Mouse (Mus musculus): Measurements from ENCODE around the gene Git2. TPM values are rescaled to one million over a fixed set of nuclear protein-coding genes. Genes with fewer than 3 reads are reported as not detected.
A peak's percentile ranks its signal among the peaks of the same experiment; 100 is the strongest.

The Git2 gene
- polyA plus RNA-seq (2014; fragmentation: Nextera tagmentation; extraction: Ambion mirVana), result 29.1 and 36.3 TPM in 2 replicates

GRCm38 (mm10) chr5:114775056-114775979 lies at the start of gene Git2:
Gene Git2, minus strand, starts transcription at chr5:114775517.
- Histone ChIP-seq H3K4me3 (ENCODE audit: low read depth, low read length) (peak within 1 kb of the TSS; percentile 100), H3K36me3 (ENCODE audit: control insufficient read depth, insufficient read depth, low read length) (no peaks in the 10 kb centered on the region), H3K27ac (ENCODE audit: low read depth, low read length) (peak within 1 kb of the TSS; percentile 95), H3K4me1 (ENCODE audit: control insufficient read depth, insufficient read depth, low read length) (peaks cover 17% of the 10 kb centered on the region), H3K9me3 (replicated peaks; ENCODE audit: control insufficient read depth, low read length) (no peaks in the 10 kb centered on the region), H3K9ac (ENCODE audit: low read length) (peak within 1 kb of the TSS; percentile 95), H3K27me3 (replicated peaks; ENCODE audit: control insufficient read depth, insufficient read depth, low read length) (no peaks in the 10 kb centered on the region), H3K4me2 (ENCODE audit: low read length) (peak within 1 kb of the TSS; percentile 92)
- WGBS, result under 1% methylated on average over 47 of the region's 63 CpGs
- ATAC-seq, result peak; percentile 1; the same call in 1 of the 2 replicates
- DNase-seq (ENCODE audit: low spot score), result peak; percentile 45

- WGBS, result 15% methylated on average over 9 of the region's 9 CpGs
- Histone ChIP-seq H3K9ac (ENCODE audit: low read length) (no peak overlapping the region), H3K9me3 (replicated peaks; ENCODE audit: control insufficient read depth, low read length) (no peaks in the 10 kb centered on the region), H3K4me3 (ENCODE audit: low read depth, low read length) (no peak overlapping the region), H3K4me2 (ENCODE audit: low read length) (peak overlapping the region; percentile 16; the same call in 1 of the 2 replicates), H3K36me3 (ENCODE audit: control insufficient read depth, insufficient read depth, low read length) (no peaks in the 10 kb centered on the region), H3K27ac (ENCODE audit: low read depth, low read length) (no peak overlapping the region), H3K27me3 (replicated peaks; ENCODE audit: control insufficient read depth, insufficient read depth, low read length) (no peaks in the 10 kb centered on the region), H3K4me1 (ENCODE audit: control insufficient read depth, insufficient read depth, low read length) (no peaks in the 10 kb centered on the region)
- ATAC-seq, result no peak
- DNase-seq (ENCODE audit: low spot score), result peak; percentile 48
These were observed 48.9 kb upstream of the Git2 start for GRCm38 (mm10) chr5:114824197-114824596.

GRCm38 (mm10) chr5:114822796-114823688 lies 47.7 kb upstream of the Git2 start, which contains the start of gene 1500011B03Rik:
Gene 1500011B03Rik, minus strand, starts transcription at chr5:114823468.
- Histone ChIP-seq H3K4me2 (ENCODE audit: low read length) (peak within 1 kb of the TSS; percentile 52), H3K27ac (ENCODE audit: low read depth, low read length) (peak within 1 kb of the TSS; percentile 78), H3K27me3 (replicated peaks; ENCODE audit: control insufficient read depth, insufficient read depth, low read length) (no peaks in the 10 kb centered on the region), H3K9me3 (replicated peaks; ENCODE audit: control insufficient read depth, low read length) (no peaks in the 10 kb centered on the region), H3K4me1 (ENCODE audit: control insufficient read depth, insufficient read depth, low read length) (no peaks in the 10 kb centered on the region), H3K4me3 (ENCODE audit: low read depth, low read length) (peak within 1 kb of the TSS; percentile 65), H3K36me3 (ENCODE audit: control insufficient read depth, insufficient read depth, low read length) (no peaks in the 10 kb centered on the region), H3K9ac (ENCODE audit: low read length) (peak within 1 kb of the TSS; percentile 81)
- 8% methylated on average over 53 of the region's 53 CpGs for WGBS
- DNase-seq (ENCODE audit: low spot score) (peak; percentile 94), ATAC-seq (peak; percentile 92)

- ATAC-seq, result no peak
- H3K9ac ChIP-seq (ENCODE audit: low read length), result no peak overlapping the region
- DNase-seq (ENCODE audit: low spot score), result no peak
- no peak overlapping the region for H3K4me3 ChIP-seq (ENCODE audit: low read depth, low read length)
- H3K36me3 ChIP-seq (ENCODE audit: control insufficient read depth, insufficient read depth, low read length), result no peaks in the 10 kb centered on the region
- WGBS, result 71% methylated on average over 11 of the region's 11 CpGs
- no peak overlapping the region for H3K27ac ChIP-seq (ENCODE audit: low read depth, low read length)
- H3K27me3 ChIP-seq (replicated peaks; ENCODE audit: control insufficient read depth, insufficient read depth, low read length), result no peaks in the 10 kb centered on the region
- H3K4me2 ChIP-seq (ENCODE audit: low read length), result no peak overlapping the region
- no peaks in the 10 kb centered on the region for H3K4me1 ChIP-seq (ENCODE audit: control insufficient read depth, insufficient read depth, low read length)
- H3K9me3 ChIP-seq (replicated peaks; ENCODE audit: control insufficient read depth, low read length), result no peaks in the 10 kb centered on the region
These were observed 42.8 kb upstream of the Git2 start for GRCm38 (mm10) chr5:114818124-114818523.

GRCm38 (mm10) chr5:114816599-114816998 lies 41.3 kb upstream of the Git2 start:
- 63% methylated on average over 6 of the region's 6 CpGs for WGBS
- H3K9me3 ChIP-seq (replicated peaks; ENCODE audit: control insufficient read depth, low read length), result no peaks in the 10 kb centered on the region
- DNase-seq (ENCODE audit: low spot score), result no peak
- H3K4me2 ChIP-seq (ENCODE audit: low read length), result no peak overlapping the region
- H3K4me1 ChIP-seq (ENCODE audit: control insufficient read depth, insufficient read depth, low read length), result 0 out of 2 replicates have a peak, but pooled peaks cover 9% of the 10 kb centered on the region
- H3K9ac ChIP-seq (ENCODE audit: low read length), result no peak overlapping the region
- no peak for ATAC-seq
- no peaks in the 10 kb centered on the region for H3K27me3 ChIP-seq (replicated peaks; ENCODE audit: control insufficient read depth, insufficient read depth, low read length)
- H3K27ac ChIP-seq (ENCODE audit: low read depth, low read length), result no peak overlapping the region
- 0 out of 2 replicates have a peak, but pooled peaks cover under 1% of the 10 kb centered on the region for H3K36me3 ChIP-seq (ENCODE audit: control insufficient read depth, insufficient read depth, low read length)
- H3K4me3 ChIP-seq (ENCODE audit: low read depth, low read length), result no peak overlapping the region

- peak; percentile 96 for DNase-seq (ENCODE audit: low spot score)
- ATAC-seq, result peak; percentile 99
- H3K4me3 ChIP-seq (ENCODE audit: low read depth, low read length), result peak overlapping the region; percentile 78
- H3K27me3 ChIP-seq (replicated peaks; ENCODE audit: control insufficient read depth, insufficient read depth, low read length), result no peaks in the 10 kb centered on the region
- H3K27ac ChIP-seq (ENCODE audit: low read depth, low read length), result peak overlapping the region; percentile 97
- H3K36me3 ChIP-seq (ENCODE audit: control insufficient read depth, insufficient read depth, low read length), result peaks cover 13% of the 10 kb centered on the region
- peak overlapping the region; percentile 91 for H3K9ac ChIP-seq (ENCODE audit: low read length)
- no peaks in the 10 kb centered on the region for H3K9me3 ChIP-seq (replicated peaks; ENCODE audit: control insufficient read depth, low read length)
- 1% methylated on average over 50 of the region's 50 CpGs for WGBS
- H3K4me1 ChIP-seq (ENCODE audit: control insufficient read depth, insufficient read depth, low read length), result 0 out of 2 replicates have a peak, but pooled peaks cover 9% of the 10 kb centered on the region
- H3K4me2 ChIP-seq (ENCODE audit: low read length), result peak overlapping the region; percentile 64
These were observed 38.3 kb upstream of the Git2 start for GRCm38 (mm10) chr5:114813525-114814181.

- DNase-seq (ENCODE audit: low spot score), result no peak
- Histone ChIP-seq H3K9me3 (replicated peaks; ENCODE audit: control insufficient read depth, low read length) (no peaks in the 10 kb centered on the region), H3K27me3 (replicated peaks; ENCODE audit: control insufficient read depth, insufficient read depth, low read length) (no peaks in the 10 kb centered on the region), H3K27ac (ENCODE audit: low read depth, low read length) (no peak overlapping the region), H3K4me2 (ENCODE audit: low read length) (no peak overlapping the region), H3K4me1 (ENCODE audit: control insufficient read depth, insufficient read depth, low read length) (0 out of 2 replicates have a peak, but pooled peaks cover 9% of the 10 kb centered on the region), H3K9ac (ENCODE audit: low read length) (no peak overlapping the region), H3K4me3 (ENCODE audit: low read depth, low read length) (no peak overlapping the region), H3K36me3 (ENCODE audit: control insufficient read depth, insufficient read depth, low read length) (peaks cover 46% of the 10 kb centered on the region)
- WGBS, result 90% methylated on average over 5 of the region's 5 CpGs
- no peak for ATAC-seq
These were observed 34.5 kb upstream of the Git2 start for GRCm38 (mm10) chr5:114809826-114810225.

GRCm38 (mm10) chr5:114809181-114809756 lies 34.0 kb upstream of the Git2 start:
- Histone ChIP-seq H3K27ac (ENCODE audit: low read depth, low read length) (no peak overlapping the region), H3K36me3 (ENCODE audit: control insufficient read depth, insufficient read depth, low read length) (peaks cover 52% of the 10 kb centered on the region), H3K4me1 (ENCODE audit: control insufficient read depth, insufficient read depth, low read length) (0 out of 2 replicates have a peak, but pooled peaks cover 9% of the 10 kb centered on the region), H3K9ac (ENCODE audit: low read length) (no peak overlapping the region), H3K4me3 (ENCODE audit: low read depth, low read length) (no peak overlapping the region), H3K9me3 (replicated peaks; ENCODE audit: control insufficient read depth, low read length) (no peaks in the 10 kb centered on the region), H3K4me2 (ENCODE audit: low read length) (no peak overlapping the region), H3K27me3 (replicated peaks; ENCODE audit: control insufficient read depth, insufficient read depth, low read length) (no peaks in the 10 kb centered on the region)
- ATAC-seq (no peak), DNase-seq (ENCODE audit: low spot score) (no peak)
- WGBS, result 81% methylated on average over 10 of the region's 10 CpGs

All from forebrain, embryonic 14.5 days (tissue).